Mouse (Mus musculus) erythroid progenitor cell, adult 5-6 weeks (primary cell): ENCODE results near the gene Ric3. TPM values are rescaled to one million over a fixed set of nuclear protein-coding genes. Genes with fewer than 3 reads are reported as not detected.

Source experiments
- ATAC-seq: replicated peaks from 2 replicates; pipeline ENCODE4 v1.8.0; 2016; ENCODE audit warnings: moderate number of reproducible peaks, mild to moderate bottlenecking, moderate TSS enrichment, inconsistent platforms; ENCODE audit not compliant: poor library complexity, low FRiP score, severe bottlenecking
- total RNA-seq, 2 experiments: library from RNA; stranded (forward) in 1 of 2; stranded (reverse) in 1 of 2; fragments of 150-400 nt in 1 of 2; fragments of 186-747, 209-891 nt in 1 of 2; gene quantifications; 2 replicates each; pipeline versions ENCODE4 v1.2.3 to v1.2.4; 2015 to 2017; ENCODE audit warnings: low replicate concordance in 2 of 2

Gene Ric3
- total RNA-seq, 2 experiments from 2014 or later: 0.61 TPM; not detected in 1

DNA sequence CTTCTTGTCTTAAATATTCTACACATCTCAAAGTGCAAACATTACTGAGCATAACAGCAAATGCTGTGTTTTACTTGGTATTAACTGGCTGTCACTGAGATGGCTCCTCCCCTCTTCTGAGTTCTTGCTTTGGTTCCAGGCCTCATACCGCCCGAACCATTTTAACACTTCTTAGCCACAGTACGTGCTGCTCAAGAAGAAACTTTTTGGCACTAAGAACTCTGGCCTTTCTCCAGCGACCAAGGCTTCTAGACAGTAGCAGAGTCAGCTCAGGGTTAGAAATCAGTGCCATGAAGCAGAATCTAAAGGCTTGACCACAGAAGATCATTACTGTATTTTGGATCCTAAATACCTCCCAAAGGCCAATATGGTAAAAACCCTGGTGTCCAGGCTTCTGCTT lies 13.5 kb downstream of the Ric3 start:
- ATAC-seq: no peak

DNA sequence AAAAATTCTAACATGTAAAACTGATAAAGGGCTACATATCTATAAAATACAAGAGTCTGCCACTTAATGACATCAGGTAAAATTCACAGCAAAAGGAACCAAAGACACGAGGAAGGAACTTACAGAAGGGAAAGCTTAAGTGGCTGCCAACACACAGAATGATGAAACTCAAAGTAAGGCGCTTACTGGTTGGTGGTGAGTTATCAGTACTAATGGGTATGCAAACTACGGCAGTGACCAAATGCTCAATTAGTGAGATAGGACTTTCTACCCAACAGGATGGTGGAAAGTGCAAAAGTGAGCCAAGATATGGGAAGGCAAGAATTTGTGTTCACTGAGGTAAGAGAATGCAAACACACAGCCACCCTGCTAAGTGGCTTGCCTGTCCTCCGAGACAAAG lies 23.6 kb downstream of the Ric3 start:
- no peak for ATAC-seq

DNA sequence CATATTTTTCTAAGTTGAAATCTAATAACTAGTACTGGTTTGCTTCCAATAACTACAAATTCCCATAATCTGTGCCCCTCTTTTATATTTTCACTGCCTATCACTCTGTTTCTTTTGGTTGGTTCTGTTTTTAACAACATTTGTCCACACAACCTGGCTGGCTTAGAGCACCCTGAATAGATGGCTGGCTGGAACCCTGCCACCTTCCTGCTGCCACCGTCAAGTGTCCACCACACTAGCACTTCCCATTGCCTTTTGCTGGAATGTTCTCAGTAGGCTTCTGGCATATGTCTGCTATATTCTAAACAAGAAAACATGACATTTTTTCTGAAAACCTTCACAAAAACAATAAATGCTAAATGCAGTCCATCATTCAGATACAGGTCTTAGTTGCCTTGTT lies 32.3 kb downstream of the Ric3 start:
- ATAC-seq: no peak

DNA sequence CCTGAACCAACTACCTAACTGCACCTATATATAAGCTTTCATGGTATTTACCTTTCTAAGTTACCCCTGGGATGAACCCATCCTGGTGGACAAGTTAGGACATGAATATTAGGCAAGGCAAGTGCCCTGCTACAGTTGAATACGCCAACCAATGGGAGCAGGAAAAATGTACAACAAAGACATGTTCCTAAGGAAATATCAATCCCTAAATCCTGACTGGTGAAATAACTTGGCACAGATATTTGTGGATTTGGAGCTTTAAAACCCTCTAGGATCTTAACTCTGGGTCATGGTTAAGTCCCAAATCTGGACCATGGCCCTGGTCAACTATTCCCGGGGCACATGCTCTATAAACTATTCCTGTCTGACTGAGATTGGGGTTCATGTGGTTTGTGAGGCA lies 37.3 kb downstream of the Ric3 start:
- no peak for ATAC-seq

DNA sequence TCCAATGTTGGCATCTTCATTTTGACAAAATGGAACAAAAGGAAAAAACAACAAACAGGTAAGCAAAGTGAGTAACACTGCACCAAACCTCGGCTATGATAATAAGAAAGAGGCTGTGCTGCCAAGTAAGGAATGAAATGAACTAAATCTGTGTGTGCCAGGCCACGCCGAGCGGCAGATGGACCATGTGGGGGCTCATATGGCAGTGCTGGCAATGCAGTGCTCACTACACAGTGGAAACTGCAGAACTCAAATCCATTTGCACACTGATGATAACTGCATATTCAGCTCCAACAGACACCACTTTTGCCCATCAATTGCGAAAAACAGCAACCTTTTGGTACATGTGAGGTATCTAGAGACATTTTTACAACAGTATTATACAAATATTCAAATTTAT lies 43.7 kb downstream of the Ric3 start:
- no peak for ATAC-seq

DNA sequence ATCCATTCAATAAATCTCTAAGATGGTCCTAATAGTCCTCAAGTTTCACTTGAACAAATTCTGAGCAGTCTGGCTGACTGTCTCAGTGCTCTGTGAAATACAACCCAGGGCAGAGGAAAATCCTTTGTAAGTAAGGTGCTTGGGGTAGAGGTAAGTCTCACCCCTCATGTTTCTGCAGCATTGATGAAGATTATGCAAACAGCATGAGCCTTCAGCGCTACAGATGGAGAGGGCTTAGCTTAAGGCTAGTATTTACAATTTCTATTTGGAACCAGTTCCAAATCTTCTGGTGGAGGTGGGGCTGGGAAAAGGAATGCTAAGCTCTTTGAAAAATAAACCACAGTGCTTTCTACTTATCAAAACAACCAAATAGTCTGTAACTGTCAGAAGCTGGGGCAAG lies 44.1 kb downstream of the Ric3 start:
- ATAC-seq: no peak

DNA sequence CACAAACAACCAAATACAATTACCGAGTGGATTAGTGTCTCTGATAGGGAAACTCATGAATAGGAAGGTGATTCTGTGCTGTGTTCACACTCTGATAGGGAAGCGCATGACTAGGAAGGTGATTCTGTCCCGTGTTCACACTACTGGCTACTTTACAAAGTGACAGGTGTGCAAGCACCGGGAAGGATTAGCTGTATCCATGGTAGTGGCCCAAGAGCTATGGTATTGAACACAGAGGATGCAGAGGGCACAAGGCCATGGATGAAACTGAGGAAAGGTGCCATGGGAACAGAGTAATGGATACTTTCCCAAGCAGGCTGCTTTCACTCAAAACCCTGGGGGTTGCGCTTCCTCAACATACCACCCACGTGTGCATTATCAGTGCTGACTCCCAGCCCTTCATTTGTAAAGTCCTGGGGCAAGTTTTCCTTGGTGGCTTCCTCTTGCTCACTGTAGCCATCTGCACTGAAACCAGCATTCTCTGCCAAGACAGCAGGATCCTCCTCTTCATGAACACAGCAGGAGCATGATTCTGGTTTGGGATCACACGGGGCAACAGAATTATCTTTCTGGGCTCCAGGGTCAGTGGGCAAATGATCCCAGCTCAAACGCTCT lies 44.9 kb downstream of the Ric3 start:
- ATAC-seq: no peak

DNA sequence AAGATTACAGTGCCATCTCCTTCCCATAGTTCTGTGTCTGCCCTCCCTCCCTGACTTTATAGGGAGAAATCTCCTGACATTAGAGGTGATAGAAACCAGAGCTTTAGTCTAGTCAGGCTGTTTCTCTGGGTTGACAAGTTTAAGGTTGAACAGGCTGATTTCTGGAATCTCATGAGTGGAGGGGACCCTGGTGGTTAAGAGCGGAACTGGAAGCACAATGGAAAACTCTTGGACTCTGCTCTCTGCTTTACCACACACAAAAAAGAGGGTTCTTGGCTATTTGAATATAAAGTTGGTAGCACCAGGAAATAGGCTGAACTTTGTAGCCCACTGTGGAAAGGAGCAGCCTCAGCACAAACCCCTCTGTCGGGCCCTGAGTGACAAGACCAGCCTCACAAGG lies 51.1 kb downstream of the Ric3 start:
- no peak for ATAC-seq

DNA sequence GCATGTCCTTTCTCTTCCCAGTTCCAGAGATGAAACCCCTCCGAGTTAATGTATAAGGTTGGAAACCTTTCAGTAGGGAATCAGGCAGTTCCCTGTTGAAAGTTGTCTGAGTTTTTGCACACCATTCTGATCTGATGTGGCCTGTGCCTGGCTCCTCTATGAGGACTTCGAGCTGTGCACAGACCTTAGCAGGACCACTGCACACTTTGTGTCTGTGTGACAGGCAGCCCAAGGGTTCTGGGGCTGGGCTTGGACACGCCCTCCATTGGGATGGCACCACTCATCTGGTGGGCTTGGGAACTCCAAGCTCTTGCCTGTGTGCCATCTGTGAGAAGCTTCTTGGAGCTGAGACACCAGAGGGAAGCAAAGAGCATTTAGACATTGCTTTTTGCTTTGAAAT lies 51.8 kb downstream of the Ric3 start:
- no peak for ATAC-seq

DNA sequence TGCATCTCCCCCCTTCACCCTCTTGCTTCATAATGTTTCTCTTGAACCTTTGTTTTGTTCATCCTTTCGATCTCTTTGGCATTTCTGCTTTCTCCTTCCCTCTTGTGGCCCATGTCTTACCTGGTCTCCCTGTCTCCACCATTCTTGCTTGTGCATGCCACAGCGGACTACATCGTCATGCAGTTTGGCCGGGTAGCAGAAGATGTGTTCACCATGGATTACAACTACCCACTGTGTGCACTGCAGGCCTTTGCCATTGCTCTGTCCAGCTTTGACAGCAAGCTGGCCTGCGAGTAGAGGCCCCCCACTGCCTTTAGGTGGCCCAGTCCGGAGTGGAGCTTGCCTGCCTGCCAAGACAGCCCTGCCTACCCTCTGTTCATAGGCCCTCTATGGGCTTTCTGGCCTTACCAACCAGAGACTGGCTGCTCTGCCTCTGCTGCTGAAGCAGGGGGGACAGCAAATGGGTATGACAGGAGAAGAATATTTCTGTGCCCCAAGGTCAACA lies 53.1 kb downstream of the Ric3 start:
- ATAC-seq: no peak

DNA sequence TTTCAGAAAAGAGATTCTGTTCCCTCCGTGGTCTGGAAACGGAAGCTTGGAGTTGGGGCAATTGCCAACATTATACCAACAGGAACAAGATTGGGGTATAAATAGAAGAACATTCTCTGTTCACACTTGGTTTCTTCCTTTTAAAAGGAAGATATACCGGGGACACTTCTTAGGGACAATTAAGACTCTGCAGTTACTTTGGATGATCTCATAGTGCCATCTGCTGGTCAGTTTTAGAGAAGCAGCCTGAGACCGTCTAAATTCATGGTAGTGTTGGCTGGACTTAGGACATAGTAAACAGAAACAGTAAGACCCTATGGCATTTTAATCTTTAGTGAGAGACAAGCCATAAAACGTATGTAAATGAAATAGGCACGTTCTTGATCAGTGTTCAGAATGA lies 54.9 kb downstream of the Ric3 start:
- no peak for ATAC-seq

DNA sequence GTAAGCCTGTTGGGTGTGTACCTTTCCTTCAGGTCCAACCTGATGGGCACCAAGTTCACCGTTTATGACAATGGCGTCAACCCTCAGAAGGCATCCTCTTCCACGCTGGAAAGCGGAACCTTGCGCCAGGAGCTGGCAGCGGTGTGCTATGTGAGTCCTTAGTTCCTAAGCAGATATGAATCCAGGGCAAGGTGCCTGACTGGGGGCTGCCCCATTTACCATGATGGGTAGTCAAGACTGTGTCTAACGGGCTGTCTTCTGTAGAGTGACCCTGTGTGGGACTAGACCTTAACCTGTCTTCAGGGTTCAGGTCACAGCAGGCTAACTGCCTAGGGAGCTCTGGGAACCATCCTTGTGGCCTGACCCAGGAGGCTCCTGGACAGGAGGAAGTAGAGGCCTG lies 55.4 kb downstream of the Ric3 start:
- ATAC-seq: no peak

DNA sequence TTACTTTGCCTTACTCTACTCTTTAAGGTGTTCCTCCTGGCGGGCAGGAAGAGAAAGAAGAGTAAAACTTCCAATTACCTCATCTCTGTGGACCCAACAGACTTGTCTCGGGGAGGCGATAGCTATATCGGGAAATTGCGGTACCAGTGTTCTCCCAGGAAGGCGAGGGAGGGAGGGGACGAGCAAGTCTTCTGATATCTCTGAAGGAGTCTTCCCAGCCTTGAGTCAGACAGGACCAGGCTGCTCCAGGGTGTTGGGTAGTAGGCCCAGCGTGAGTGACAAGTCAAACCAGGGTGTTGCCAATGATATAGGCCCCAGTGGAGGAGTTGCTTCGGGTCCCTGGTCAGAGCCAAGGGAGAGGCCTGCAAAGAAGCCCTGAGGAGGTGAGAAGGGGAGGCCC lies 56.2 kb downstream of the Ric3 start:
- ATAC-seq: no peak

DNA sequence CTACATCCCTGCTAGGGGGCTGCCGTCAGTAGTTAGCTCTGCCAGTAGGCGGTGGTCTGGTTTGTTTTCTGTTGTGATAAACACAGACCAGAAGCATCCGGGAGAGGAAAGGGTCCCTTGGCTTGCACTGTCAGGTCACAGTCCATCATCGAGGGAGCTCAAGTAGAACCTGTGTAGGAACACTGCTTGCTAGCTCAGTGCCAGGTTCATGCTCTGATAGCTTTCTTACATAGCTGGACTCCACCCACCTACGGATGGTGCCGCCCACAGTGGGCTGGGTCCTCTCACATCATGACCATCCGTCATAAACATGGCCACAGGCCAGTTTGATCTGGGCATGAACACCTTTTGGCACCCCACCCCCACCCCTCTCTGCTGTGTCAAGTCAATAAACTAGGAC lies 57.4 kb downstream of the Ric3 start:
- ATAC-seq: no peak

DNA sequence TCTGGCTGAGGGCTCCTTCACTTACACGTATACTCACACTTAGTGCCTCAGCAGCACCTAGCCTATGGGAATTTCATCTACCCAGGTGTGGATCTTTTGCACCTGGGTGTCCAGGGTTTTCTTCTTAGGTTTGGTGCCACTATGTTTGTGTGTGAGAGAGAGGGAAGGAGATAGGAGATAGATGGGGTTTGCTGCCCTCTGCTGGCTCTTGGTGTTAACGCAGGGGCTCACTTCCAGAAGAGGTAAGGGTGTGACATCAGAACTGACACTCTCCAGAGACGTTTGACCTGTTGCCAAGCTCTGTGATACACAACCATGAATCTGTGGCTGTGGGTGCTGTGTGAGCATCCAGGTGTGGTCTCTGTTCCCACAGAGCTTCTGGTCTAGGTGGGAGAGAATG lies 61.7 kb downstream of the Ric3 start:
- ATAC-seq: peak; percentile 47; the same call in 1 of the 2 replicates

DNA sequence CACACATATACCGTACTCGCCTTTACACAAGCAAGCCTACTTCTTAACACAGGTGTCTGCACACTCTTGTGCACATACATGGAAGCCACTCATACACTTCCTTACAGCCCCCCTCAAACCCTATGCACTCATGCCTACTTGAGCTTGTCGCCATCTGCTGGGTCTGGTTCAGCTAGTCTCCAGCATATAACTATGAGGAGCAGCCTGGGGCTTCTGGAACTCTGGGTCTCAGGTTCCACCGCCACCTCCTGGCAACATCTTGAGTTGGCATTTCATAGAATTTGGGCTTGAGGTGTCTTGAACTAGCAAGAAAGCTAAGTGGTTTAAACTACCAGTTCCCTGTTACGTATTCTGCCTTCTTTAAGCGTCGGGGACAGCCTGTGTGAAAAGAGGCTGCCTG lies 63.9 kb downstream of the Ric3 start:
- ATAC-seq: no peak

DNA sequence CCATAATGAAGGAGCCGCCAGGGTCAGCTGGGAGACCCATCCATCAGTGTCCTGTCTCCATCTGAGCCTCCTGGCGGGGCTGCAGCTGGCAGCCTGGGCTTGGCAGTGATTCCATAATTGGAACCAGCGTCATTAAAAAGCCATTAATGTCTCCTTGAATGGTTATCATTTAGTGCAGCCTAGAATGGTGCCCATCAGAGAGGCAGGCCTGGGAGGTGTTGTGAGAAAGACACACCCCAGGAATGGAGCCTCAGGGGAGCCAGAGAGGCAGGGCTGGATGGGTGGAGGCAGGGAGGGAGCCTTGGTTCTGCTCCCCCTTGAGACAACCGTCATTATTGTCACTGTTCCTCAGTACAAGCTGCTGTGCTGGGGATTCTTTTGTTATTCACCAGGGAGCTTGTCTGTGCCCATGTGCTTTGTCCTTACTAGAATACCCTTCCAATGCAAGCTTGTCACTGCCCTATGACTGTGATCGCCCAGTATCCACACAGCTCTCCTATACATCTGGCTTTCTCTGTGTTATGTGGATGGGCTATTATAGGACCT lies 66.7 kb downstream of the Ric3 start:
- ATAC-seq: no peak

DNA sequence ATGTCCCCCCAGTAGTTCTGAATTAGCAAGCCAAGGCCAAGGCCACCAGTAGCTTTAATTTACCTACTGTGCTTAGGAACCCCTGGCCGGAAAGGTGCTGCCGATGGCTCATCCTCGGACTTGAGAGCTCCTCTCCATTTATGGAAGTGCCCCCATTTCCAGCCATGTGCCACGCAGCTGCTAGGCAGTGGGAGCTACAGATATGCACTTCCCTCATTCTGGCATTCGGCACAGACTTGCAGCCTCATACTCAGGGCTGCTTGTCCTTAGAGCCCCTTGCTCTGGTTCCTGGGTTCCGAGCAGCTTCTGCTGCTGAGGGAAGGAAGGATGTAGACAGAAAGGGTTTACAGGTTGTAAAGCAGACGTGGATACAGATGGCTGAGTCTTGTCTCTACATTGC lies 68.3 kb downstream of the Ric3 start:
- ATAC-seq: no peak

DNA sequence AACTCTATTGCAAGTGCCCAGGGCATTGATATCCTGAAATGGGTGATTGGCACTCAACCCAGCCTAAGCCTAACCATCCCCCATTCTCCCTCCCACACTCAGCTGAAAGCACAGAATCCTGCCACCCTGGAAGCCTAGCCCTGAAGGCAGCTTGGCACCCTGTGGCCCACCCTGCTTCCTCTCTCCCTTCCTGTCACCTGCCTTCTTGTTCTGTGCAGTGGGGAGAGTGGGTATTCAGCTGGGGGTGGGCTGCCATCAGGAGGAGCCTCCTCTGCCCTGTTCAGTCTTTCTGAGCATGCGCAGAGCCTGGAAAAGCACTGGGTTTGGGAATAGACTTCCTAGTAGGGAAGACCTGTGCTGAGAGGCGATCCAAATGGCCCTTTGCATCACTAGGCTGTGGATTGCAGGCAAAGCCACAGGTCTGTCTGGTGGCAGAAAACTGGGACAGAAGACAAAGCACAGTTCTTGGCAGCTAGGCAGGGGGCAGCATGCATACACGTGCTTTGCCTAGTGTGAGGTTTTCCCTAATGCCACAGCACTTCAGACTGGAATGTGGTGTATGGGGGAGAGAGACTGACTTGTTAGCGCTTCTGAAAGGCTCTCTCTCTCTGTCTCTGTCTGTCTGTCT lies 70.0 kb downstream of the Ric3 start:
- ATAC-seq: no peak

DNA sequence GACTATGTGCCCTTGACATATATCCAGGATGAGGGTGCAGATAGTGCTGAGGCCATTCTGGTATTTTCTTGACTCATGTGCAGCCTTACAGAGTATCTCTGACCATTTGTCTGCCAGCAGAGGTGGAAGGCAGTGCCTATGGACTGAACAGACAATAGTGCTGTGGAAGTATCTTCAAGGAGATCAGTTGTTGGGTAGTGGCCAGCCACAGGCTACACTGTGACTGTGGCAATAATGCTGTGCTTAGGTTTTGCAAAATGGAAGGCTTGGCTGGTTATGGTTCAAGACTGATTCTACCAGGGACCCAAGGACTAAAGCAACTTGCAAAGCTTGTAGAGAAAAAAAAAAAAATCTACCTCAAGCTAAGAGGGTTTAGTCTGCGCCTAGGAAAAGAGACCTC lies 70.6 kb downstream of the Ric3 start:
- no peak for ATAC-seq

DNA sequence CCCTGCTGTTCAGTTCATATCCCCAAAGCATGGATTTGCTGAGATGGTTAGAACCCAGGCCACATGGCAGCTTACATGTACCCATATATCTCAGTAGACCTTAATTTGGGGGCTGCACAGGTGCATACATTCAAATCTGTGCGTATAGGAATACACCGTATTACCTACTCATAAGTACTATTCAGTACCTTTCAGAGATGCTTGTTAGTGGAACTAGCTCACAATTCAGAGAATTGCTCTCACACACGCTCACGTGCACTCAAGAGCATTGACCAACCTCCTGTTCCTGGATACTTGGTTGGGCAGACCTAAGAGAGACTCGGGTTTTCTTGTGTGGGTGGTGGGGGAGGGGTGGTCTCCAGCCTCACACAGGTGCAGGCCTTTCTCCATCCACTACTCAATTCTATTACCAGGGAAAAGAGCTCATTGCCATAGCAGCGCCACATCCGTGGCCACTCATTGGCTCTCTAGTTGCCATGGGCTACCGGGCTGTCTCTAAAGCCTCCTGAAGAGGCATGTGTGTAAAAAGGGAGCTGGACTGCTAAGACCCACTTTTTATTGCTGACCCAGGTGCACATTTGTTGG lies 71.4 kb downstream of the Ric3 start:
- no peak for ATAC-seq
